Mouse (Mus musculus) bone marrow, adult 2 months (tissue): ENCODE measurements around the gene Mfap4. TPM values are rescaled to one million over a fixed set of nuclear protein-coding genes. Genes with fewer than 3 reads are reported as not detected.

ENCODE experiments used
- H3K27ac ChIP-seq: fragments of 200-500 bp; 2 replicates; pipeline ENCODE4 v1.5.1; 2012; ENCODE audit warnings: low read depth, mild to moderate bottlenecking, control low read depth, inconsistent platforms, low read length; ENCODE audit not compliant: control insufficient read depth, poor library complexity, insufficient read depth
- H3K4me1 ChIP-seq: fragments of 200-500 bp; 2 replicates; pipeline ENCODE4 v1.6.1; 2011; ENCODE audit warnings: low read length; ENCODE audit not compliant: control insufficient read depth, insufficient read depth
- H3K4me3 ChIP-seq: fragments of 200-500 bp; replicated peaks from 2 replicates; pipeline ENCODE3; 2011; ENCODE audit warnings: mild to moderate bottlenecking, low read depth, low read length, control low read depth; ENCODE audit not compliant: control insufficient read depth
- CTCF ChIP-seq: fragments of 200-500 bp; IDR thresholded peaks from 2 replicates; pipeline ENCODE4 v1.5.1; 2011; ENCODE audit warnings: low read length, control low read depth; ENCODE audit not compliant: control insufficient read depth, insufficient read depth
- POLR2A ChIP-seq: fragments of 200-500 bp; IDR thresholded peaks from 2 replicates; pipeline ENCODE4 v1.6.1; 2011; ENCODE audit warnings: low read depth, mild to moderate bottlenecking, control low read depth, low read length, borderline replicate concordance; ENCODE audit not compliant: control insufficient read depth
- WGBS: fragments of 180-500 bp; shearing (Covaris S2); methylation state at CpG from one replicate; pipeline ENCODE4 v1.1.7; 2018; 5-methylcytosine and 5-hydroxymethylcytosine counted together
- polyA plus RNA-seq: library from polyadenylated mRNA; stranded (reverse); fragments of >200 nt; gene quantifications from 2 replicates; pipeline ENCODE4 v1.2.4, GENCODE M21; 2011; ENCODE audit warnings: low replicate concordance; ENCODE audit not compliant: missing spikeins, insufficient read depth, insufficient read length

Gene Mfap4
- 0.74 and 9.4 TPM in 2 replicates for polyA plus RNA-seq

GRCm38 (mm10) chr11:61484613-61485540 lies at the start of gene Mfap4:
Gene Mfap4 (plus strand): TSS chr11:61485431.
- no peak within 1 kb of the TSS for H3K27ac ChIP-seq
- no peaks in the 10 kb centered on the region for H3K4me1 ChIP-seq
- TF ChIP-seq POLR2A (no peak), CTCF (no peak)
- WGBS: 79% methylated on average over 20 of the region's 20 CpGs
- no peak within 1 kb of the TSS for H3K4me3 ChIP-seq

- H3K27ac ChIP-seq: no peak overlapping the region
- TF ChIP-seq CTCF (no peak), POLR2A (no peak)
- no peaks in the 10 kb centered on the region for H3K4me1 ChIP-seq
- no peak overlapping the region for H3K4me3 ChIP-seq
- 79% methylated on average over 2 of the region's 2 CpGs for WGBS
Observed at GRCm38 (mm10) chr11:61436298-61436697, 48.9 kb upstream of the Mfap4 start.

GRCm38 (mm10) chr11:61439170-61439569 lies 46.1 kb upstream of the Mfap4 start:
- Histone ChIP-seq H3K27ac (no peak overlapping the region), H3K4me1 (no peaks in the 10 kb centered on the region), H3K4me3 (no peak overlapping the region)
- 29% methylated on average over 3 of the region's 3 CpGs for WGBS
- TF ChIP-seq POLR2A (no peak), CTCF (no peak)

- 81% methylated on average over 4 of the region's 4 CpGs for WGBS
- TF ChIP-seq CTCF: no peak
- no peak for TF ChIP-seq POLR2A
Observed at GRCm38 (mm10) chr11:61440416-61440815, 44.8 kb upstream of the Mfap4 start.

GRCm38 (mm10) chr11:61441670-61442069 lies 43.6 kb upstream of the Mfap4 start:
- Histone ChIP-seq H3K4me3 (no peak overlapping the region), H3K27ac (no peak overlapping the region), H3K4me1 (no peaks in the 10 kb centered on the region)
- WGBS: 81% methylated on average over 7 of the region's 7 CpGs
- TF ChIP-seq CTCF: no peak
- TF ChIP-seq POLR2A: no peak

More at GRCm38 (mm10) chr11:61440416-61440815, 44.8 kb upstream of the Mfap4 start:
- Histone ChIP-seq H3K4me3 (no peak overlapping the region), H3K27ac (no peak overlapping the region), H3K4me1 (no peaks in the 10 kb centered on the region)

GRCm38 (mm10) chr11:61443807-61444206 lies 41.4 kb upstream of the Mfap4 start:
- WGBS: 77% methylated on average over 6 of the region's 6 CpGs
- Histone ChIP-seq H3K4me3 (no peak overlapping the region), H3K27ac (no peak overlapping the region), H3K4me1 (no peaks in the 10 kb centered on the region)
- TF ChIP-seq CTCF (no peak), POLR2A (no peak)

- Histone ChIP-seq H3K4me3 (no peak overlapping the region), H3K4me1 (no peaks in the 10 kb centered on the region), H3K27ac (no peak overlapping the region)
- TF ChIP-seq POLR2A (no peak), CTCF (no peak)
- 78% methylated on average over 8 of the region's 8 CpGs for WGBS
Observed at GRCm38 (mm10) chr11:61447296-61447695, 37.9 kb upstream of the Mfap4 start.

- 69% methylated on average over 5 of the region's 5 CpGs for WGBS
- Histone ChIP-seq H3K4me3 (no peak overlapping the region), H3K27ac (no peak overlapping the region), H3K4me1 (no peaks in the 10 kb centered on the region)
- TF ChIP-seq CTCF (no peak), POLR2A (no peak)
Observed at GRCm38 (mm10) chr11:61448041-61448440, 37.2 kb upstream of the Mfap4 start.

- WGBS: 80% methylated on average over 9 of the region's 9 CpGs
- Histone ChIP-seq H3K27ac (no peak overlapping the region), H3K4me3 (no peak overlapping the region), H3K4me1 (no peaks in the 10 kb centered on the region)
- TF ChIP-seq POLR2A: no peak
- TF ChIP-seq CTCF: no peak
Observed at GRCm38 (mm10) chr11:61448599-61449225, 36.5 kb upstream of the Mfap4 start.
